Mouse (Mus musculus): ENCODE measurements around the gene Chmp1a. TPM values are rescaled to one million over a fixed set of nuclear protein-coding genes. Genes with fewer than 3 reads are reported as not detected.

Chmp1a gene
- 67.3 TPM for polyA plus RNA-seq (2014; fragmentation: Illumina TruSeq; extraction: RNeasy Lipid Tissue Mini Kit (QIAGEN cat#74804); ENCODE audit: low read depth, low replicate concordance)

GRCm38 (mm10) chr8:123212321-123213117 lies at the start of gene Chmp1a, which contains the start of gene Spata33:
TSS of gene Chmp1a (minus strand) at chr8:123212763.
TSS of gene Spata33 (plus strand) at chr8:123212832.

GRCm38 (mm10) chr8:123254099-123254885 lies 41.7 kb upstream of the Chmp1a start, which contains the start of the genes Zfp276 and Vps9d1:
TSS of gene Zfp276 (plus strand) at chr8:123254195.
TSS of gene Vps9d1 (minus strand) at chr8:123254348.

GRCm38 (mm10) chr8:123235520-123236497 lies 23.2 kb upstream of the Chmp1a start, which contains the start of gene Spata2l:
TSS of gene Spata2l (minus strand) at chr8:123236233.

GRCm38 (mm10) chr8:123224278-123225266 lies 12.0 kb upstream of the Chmp1a start, which contains the start of gene Cdk10:
TSS of gene Cdk10 (plus strand) at chr8:123224842.

DNA sequence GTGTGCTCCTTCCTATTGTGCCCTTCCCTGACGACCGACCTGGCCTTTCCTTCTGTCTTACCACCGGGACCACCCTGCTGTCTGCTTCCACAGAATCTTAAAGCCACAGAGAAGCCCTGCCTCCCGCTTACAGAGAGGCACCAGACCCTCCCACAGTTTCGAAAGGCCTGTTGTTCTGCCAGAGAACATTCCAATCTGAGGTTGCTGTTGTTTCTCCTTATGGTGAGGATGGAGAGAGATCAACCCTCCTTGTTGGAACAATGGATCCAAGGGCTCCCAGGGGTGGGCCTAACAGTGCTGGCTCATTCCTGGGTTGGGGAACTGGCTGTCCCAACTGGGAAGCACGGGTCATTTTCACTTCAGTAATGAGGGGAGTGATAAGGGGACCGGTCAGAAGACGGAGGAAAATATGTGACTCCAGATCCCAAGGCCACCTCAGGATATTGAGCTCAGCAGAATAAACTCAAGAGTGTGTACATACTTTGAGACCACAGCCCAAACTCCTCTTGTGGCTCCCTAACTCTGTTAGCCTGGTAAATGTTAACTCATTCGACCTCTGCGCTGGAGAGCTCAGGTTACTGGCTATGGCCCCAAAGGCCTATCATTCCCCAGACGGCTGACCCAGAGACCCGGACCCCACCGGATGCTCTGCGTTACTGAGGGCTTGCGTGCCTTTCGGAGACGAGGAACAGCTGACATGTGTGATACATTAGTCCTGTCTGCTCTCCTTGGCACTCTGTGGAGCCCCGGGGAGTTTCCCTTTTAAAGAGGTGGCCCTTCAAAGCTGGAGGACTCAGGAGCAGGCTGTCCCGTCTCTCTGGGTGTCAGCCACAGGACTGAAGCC lies 26.8 kb downstream of the Chmp1a start, which contains the start of gene Dpep1:
Gene Dpep1 (plus strand): TSS at position 677 of the 844 bp plus-strand sequence.

DNA sequence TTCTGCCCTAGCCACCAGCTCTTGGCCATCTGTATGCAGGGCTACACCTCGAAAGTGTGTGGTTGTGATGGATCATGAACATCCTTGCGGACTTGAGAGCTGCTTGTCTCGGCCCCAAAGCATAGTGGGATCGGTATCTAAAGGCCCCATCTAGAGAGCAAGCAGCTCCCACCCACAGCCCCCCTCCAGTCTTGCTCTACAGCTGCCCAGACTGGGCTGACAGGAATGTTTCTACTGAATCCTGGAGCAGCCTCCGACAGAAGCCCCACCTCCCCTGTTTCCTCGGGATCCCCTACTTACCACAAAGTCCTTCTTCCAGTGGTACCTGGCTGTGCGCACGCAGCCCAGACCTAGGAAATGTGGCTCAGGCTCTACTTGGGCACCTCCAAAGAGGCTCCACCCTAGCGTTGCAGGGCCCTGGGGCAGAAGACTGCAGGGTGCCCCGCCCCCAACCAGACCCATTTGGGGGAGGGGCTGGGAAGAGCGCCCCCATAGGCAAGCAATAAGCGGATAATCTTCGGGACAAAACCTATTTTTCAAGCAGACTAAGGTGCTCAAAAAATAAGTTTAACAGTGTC lies 54.6 kb downstream of the Chmp1a start, which contains the start of gene Sult5a1:
Gene Sult5a1 (minus strand): TSS at position 428 of the 578 bp plus-strand sequence.

Other genes with a start within 250 kb of the Chmp1a start
- gene Ankrd11, start 170.5 kb downstream of the Chmp1a start, polyA plus RNA-seq (2014; fragmentation: Illumina TruSeq; extraction: RNeasy Lipid Tissue Mini Kit (QIAGEN cat#74804); ENCODE audit: low read depth, low replicate concordance): 61.7 TPM
- gene Spg7, start 149.8 kb downstream of the Chmp1a start, polyA plus RNA-seq (2014; fragmentation: Illumina TruSeq; extraction: RNeasy Lipid Tissue Mini Kit (QIAGEN cat#74804); ENCODE audit: low read depth, low replicate concordance): 107 TPM
- 652 TPM for gene Rpl13, start 110.4 kb downstream of the Chmp1a start, polyA plus RNA-seq (2014; fragmentation: Illumina TruSeq; extraction: RNeasy Lipid Tissue Mini Kit (QIAGEN cat#74804); ENCODE audit: low read depth, low replicate concordance)
- gene Cpne7, start 95.4 kb downstream of the Chmp1a start, polyA plus RNA-seq (2014; fragmentation: Illumina TruSeq; extraction: RNeasy Lipid Tissue Mini Kit (QIAGEN cat#74804); ENCODE audit: low read depth, low replicate concordance): 0.76 TPM
- gene Sult5a1, start 54.4 kb downstream of the Chmp1a start, polyA plus RNA-seq (2014; fragmentation: Illumina TruSeq; extraction: RNeasy Lipid Tissue Mini Kit (QIAGEN cat#74804); ENCODE audit: low read depth, low replicate concordance): 0.10 TPM
- 50.5 TPM for gene Dpep1, start 26.5 kb downstream of the Chmp1a start, polyA plus RNA-seq (2014; fragmentation: Illumina TruSeq; extraction: RNeasy Lipid Tissue Mini Kit (QIAGEN cat#74804); ENCODE audit: low read depth, low replicate concordance)
- gene Spata33, start 69 bp upstream of the Chmp1a start, polyA plus RNA-seq (2014; fragmentation: Illumina TruSeq; extraction: RNeasy Lipid Tissue Mini Kit (QIAGEN cat#74804); ENCODE audit: low read depth, low replicate concordance): 30.4 TPM
- gene Cdk10, start 12.1 kb upstream of the Chmp1a start, polyA plus RNA-seq (2014; fragmentation: Illumina TruSeq; extraction: RNeasy Lipid Tissue Mini Kit (QIAGEN cat#74804); ENCODE audit: low read depth, low replicate concordance): 32.9 TPM
- 4.2 TPM for gene Spata2l, start 23.5 kb upstream of the Chmp1a start, polyA plus RNA-seq (2014; fragmentation: Illumina TruSeq; extraction: RNeasy Lipid Tissue Mini Kit (QIAGEN cat#74804); ENCODE audit: low read depth, low replicate concordance)
- 15.2 TPM for gene Zfp276, start 41.4 kb upstream of the Chmp1a start, polyA plus RNA-seq (2014; fragmentation: Illumina TruSeq; extraction: RNeasy Lipid Tissue Mini Kit (QIAGEN cat#74804); ENCODE audit: low read depth, low replicate concordance)
- gene Vps9d1, start 41.6 kb upstream of the Chmp1a start, polyA plus RNA-seq (2014; fragmentation: Illumina TruSeq; extraction: RNeasy Lipid Tissue Mini Kit (QIAGEN cat#74804); ENCODE audit: low read depth, low replicate concordance): 19.4 TPM
- gene Fanca, start 105.8 kb upstream of the Chmp1a start, polyA plus RNA-seq (2014; fragmentation: Illumina TruSeq; extraction: RNeasy Lipid Tissue Mini Kit (QIAGEN cat#74804); ENCODE audit: low read depth, low replicate concordance): 3.1 TPM
- not detected for gene Spire2, start 120.0 kb upstream of the Chmp1a start, polyA plus RNA-seq (2014; fragmentation: Illumina TruSeq; extraction: RNeasy Lipid Tissue Mini Kit (QIAGEN cat#74804); ENCODE audit: low read depth, low replicate concordance)
- gene Tcf25, start 161.0 kb upstream of the Chmp1a start, polyA plus RNA-seq (2014; fragmentation: Illumina TruSeq; extraction: RNeasy Lipid Tissue Mini Kit (QIAGEN cat#74804); ENCODE audit: low read depth, low replicate concordance): 164 TPM
- not detected for gene Mc1r, start 194.3 kb upstream of the Chmp1a start, polyA plus RNA-seq (2014; fragmentation: Illumina TruSeq; extraction: RNeasy Lipid Tissue Mini Kit (QIAGEN cat#74804); ENCODE audit: low read depth, low replicate concordance)
- 1.1 TPM for gene Tubb3, start 198.7 kb upstream of the Chmp1a start, polyA plus RNA-seq (2014; fragmentation: Illumina TruSeq; extraction: RNeasy Lipid Tissue Mini Kit (QIAGEN cat#74804); ENCODE audit: low read depth, low replicate concordance)
- gene Def8, start 210.8 kb upstream of the Chmp1a start, polyA plus RNA-seq (2014; fragmentation: Illumina TruSeq; extraction: RNeasy Lipid Tissue Mini Kit (QIAGEN cat#74804); ENCODE audit: low read depth, low replicate concordance): 50.7 TPM

Data from heart, adult 10 weeks (tissue).